Mouse (Mus musculus): ENCODE data around the gene Trappc3. TPM values are rescaled to one million over a fixed set of nuclear protein-coding genes. Genes with fewer than 3 reads are reported as not detected.

The Trappc3 gene
- total RNA-seq, 2 experiments from 2014 or later = 75.7 to 90.0 TPM

Other genes with a start within 250 kb of the Trappc3 start
- 1 to 10 TPM; 4.8 to 5.2 TPM for gene Csf3r, start 237.8 kb upstream of the Trappc3 start, total RNA-seq (2021)
- gene Mrps15, start 215.4 kb upstream of the Trappc3 start, total RNA-seq (2021) = 10 to 100 TPM; 41.0 to 43.1 TPM
- 10 to 100 TPM; 51.3 to 57.3 TPM for gene Oscp1, start 203.8 kb upstream of the Trappc3 start, total RNA-seq (2021)
- 10 to 100 TPM; 13.0 to 14.5 TPM for gene Lsm10, start 165.7 kb upstream of the Trappc3 start, total RNA-seq (2021)
- gene Stk40, start 158.4 kb upstream of the Trappc3 start, total RNA-seq (2021) = 10 to 100 TPM; 27.4 to 30.4 TPM
- 1 to 10 TPM; 3.0 to 3.8 TPM for gene Eva1b, start 114.6 kb upstream of the Trappc3 start, total RNA-seq (2021)
- under 1 TPM; 0.76 to 0.77 TPM for gene Sh3d21, start 98.8 kb upstream of the Trappc3 start, total RNA-seq (2021)
- gene Thrap3, start 59.6 kb upstream of the Trappc3 start, total RNA-seq (2021) = 100 to 1,000 TPM; 134 to 159 TPM
- 100 to 1,000 TPM; 288 TPM for gene Map7d1, start 6.0 kb upstream of the Trappc3 start, total RNA-seq (2021)
- 1 to 10 TPM; 1.6 to 1.7 TPM for gene Col8a2, start 24.5 kb downstream of the Trappc3 start, total RNA-seq (2021)
- gene Adprhl2, start 59.4 kb downstream of the Trappc3 start, total RNA-seq (2021) = 10 to 100 TPM; 25.2 to 28.0 TPM
- gene Tekt2, start 63.4 kb downstream of the Trappc3 start, total RNA-seq (2021) = 1 to 10 TPM; 1.1 to 2.2 TPM
- gene Ago3, start 167.2 kb downstream of the Trappc3 start, total RNA-seq (2021) = 10 to 100 TPM; 23.7 to 43.1 TPM
- gene Ago1, start 206.3 kb downstream of the Trappc3 start, total RNA-seq (2021) = 10 to 100 TPM; 44.3 to 49.1 TPM

All from left cerebral cortex, postnatal 36 days (tissue).